Mouse (Mus musculus) brain, adult 2 months (tissue): ENCODE measurements around the gene Map7.

Experiments
- DNase-seq: peaks from one replicate; pipeline ENCODE4 v3.0.0; 2011; ENCODE audit warnings: low read depth, low spot score

Map7 gene

DNA sequence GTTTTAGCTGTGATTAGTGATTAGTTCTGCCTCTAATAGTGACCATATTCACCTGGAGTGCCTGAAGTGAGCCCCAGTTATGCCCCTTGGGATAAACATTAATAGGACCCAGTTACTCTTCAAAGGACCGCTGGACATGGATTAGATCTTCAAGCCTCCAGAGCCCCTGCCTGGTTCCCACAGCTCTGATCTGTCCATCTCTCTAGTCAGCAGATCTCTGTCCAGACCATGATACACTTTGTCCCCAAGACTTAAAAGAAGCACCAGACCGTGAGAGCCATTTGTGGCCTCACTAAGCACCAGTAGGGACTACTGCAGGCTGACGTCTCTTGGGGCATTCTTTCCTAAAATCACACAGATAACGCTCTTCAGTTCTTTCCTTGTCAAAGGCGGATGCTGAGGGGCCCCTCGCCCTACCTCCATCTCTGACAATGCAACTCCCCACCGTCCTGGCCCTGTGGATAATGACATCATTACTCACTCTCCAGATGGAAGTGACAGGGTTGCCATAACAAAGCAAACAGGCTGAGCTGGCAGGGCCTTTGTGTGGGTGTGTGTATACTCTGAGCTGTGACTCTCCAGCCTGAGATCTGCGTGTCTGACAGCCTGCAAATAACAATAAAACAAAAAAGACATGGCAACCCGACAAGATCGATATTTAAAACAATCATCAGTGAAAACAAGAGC is 137.2 kb downstream of the Map7 start:
- DNase-seq = peak; percentile 83

DNA sequence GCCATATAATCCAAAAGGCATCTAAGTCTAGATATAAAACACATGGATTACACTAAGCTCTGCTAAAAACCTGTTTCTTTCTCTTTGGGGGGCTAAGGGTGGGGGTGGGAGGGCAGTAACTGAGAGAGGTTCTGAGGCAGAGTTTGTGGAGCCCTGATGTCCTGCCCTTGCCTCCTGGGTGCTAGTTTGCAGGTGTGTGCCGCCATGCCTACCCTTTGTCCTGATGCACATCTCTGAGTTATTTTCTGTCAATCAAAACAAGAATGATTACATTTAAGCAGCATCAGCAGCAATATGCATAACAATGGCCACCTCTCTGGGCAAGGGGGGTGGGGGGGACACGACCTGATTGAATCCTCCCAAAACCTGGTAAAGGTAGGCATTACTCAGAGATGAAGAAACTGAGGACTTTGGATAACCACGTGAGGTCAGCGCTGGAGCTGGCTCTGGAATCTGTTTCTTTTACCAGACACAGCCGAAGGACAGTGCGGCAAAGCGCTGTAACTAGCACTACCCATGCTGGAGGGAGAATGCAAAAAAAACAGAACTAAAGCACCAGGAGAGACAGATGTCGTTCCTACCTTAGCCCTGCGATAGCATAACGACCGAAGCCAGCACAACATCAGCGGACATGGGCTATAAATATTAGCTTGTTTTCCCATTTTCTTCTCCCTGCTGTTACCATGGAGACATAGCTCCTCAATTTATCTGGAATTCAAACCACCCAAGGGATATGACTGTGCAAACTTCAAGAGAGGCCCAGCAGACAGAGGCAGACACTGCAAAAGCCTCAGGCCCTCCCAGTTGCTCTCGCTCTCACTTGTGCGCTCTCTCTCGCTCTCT is 137.9 kb downstream of the Map7 start:
- DNase-seq = peak; percentile 75

DNA sequence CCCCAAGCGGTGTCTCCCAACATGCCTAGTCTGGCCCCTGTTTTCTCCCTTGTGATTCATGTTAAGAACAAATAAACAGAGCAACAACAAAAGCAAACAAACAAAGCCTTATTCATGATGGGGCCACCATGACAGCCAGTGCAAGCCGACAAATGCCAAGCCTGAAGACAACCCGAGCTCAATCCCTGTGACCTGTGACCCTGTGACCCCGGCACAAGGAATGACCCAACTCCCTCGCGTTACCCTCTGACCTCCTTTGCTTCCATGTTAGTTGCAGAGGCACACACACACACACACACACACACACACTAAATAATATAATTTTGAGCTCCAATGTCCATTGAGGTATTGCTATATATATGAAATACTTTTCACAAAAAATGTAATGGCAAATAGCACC is 139.1 kb downstream of the Map7 start:
- no peak for DNase-seq

DNA sequence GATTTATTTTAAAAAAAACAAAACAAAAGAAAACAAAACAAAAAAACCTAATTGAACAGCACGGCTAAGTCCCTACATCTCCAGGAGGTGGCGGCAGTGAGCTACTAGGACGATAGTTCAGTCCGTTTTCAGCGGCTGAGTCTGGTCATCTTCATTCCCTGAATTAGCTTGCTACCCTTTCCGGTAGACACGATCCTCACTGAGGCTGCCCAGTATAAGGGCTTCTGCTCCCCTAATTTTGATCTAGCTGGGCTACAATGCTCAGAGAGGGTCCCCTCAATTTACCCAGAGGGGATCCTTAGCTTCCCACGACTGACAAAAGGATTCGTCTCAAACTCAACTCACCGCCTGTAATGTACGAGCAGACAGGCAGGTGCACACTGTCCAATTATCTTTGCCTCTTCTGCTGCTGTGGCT is 142.2 kb downstream of the Map7 start:
- DNase-seq = peak; percentile 93

DNA sequence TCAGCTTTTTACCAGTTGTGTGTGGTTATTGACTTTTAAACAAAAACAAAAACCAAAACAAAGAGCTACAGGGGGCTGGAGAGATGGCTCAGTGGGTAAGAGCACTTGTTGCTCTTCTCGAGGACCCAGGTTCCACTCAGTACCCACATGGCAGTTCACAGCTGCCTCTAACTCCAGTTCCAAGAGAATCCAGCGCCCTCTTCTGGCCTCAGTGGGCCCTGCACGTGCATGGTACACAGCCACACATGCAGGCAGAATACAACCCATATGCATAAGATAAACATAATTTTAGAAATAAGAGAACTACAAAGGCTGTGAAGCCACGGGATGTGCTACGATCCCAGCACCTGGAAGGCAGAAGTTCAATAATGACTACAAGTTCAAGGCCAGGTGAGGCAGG is 147.7 kb downstream of the Map7 start:
- DNase-seq = no peak

DNA sequence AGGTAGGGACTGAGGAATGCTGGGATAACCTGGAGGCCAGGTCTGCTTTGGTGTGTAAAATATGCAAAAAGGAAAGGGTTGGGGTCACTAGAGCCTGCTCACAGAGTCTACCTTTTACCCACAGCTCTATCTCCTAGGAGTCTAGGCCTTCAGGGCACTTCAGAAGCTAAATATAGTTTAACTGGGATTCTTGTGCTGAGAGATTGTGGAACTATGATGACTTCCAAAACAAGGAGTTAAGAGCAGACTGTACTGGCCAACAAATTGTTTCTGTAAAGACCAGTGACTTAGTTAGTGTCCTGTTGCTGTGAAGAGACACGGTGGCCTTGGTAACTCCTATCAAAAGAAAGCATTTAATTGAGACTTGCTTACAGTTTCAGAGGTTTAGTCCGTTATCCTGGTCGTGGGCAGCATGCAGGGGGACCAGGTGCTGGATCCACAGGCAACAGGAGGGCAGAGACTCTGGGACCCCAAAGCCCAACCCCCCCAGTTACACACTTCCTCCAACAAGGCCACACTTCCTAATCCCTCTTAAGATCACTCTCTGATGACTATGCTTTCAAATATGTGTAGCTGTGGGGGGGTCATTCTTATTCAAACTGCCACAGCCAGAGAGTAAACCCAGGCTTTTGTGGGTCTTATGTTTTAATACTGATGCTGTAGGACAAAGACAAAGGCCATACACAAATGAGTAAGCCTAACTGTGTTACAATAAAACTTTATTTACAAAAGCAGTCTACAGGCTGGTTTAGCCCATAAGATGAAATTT is 150.1 kb downstream of the Map7 start:
- no peak for DNase-seq

DNA sequence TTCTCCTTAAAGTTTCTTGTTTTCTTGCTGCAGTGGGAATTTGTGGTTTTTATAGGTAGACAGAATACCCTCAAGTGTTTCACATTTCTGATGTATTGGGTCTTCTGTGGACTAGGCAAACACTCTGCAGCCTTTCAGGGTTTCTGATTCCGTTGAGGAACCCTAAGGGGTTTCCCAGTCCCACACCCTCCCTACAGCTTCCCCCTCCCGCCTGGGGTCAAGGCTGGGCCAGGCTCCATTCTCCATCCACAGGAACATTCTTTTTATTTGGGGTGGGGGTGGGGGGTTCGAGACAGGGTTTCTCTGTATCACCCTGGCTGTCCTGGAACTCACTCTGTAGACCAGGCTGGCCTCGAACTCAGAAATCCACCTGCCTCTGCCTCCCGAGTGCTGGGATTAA is 150.8 kb downstream of the Map7 start:
- DNase-seq = no peak

DNA sequence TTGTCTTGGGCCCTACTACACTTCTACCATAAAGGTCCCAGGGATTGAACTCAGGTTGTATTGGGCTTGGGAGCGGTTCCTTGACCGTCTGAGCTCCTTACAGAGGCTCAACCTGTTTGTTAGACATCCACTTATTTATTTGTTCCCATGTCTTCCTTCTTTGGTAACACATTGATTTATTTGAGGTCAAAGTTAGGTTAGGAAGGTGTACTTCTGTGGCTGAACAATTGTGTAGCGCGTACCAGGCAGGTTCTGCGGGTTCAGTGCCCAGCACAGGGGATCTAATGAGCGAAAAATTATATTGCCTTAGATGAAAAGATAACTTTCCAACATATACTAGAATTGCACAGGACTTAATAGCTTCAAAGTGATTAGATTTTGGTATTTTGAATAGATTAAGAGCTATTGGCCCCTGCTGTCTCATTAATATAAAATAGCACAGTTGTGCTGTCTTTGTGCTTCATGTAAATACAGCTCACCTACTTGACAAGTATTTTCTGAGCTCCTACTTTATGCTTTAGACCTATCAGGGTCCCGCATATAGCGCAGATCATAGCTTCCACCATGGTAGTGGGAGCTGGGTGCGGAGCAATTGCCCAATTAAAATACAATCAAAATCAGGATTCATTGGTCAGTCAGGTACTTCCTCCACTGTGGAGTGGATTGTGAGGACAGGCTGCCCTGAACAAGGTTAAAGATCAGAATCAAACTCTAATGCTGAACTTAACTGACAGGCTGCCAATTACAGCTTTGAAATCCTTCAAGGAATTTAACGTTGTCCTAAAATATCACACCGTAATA is 162.9 kb downstream of the Map7 start:
- no peak for DNase-seq

DNA sequence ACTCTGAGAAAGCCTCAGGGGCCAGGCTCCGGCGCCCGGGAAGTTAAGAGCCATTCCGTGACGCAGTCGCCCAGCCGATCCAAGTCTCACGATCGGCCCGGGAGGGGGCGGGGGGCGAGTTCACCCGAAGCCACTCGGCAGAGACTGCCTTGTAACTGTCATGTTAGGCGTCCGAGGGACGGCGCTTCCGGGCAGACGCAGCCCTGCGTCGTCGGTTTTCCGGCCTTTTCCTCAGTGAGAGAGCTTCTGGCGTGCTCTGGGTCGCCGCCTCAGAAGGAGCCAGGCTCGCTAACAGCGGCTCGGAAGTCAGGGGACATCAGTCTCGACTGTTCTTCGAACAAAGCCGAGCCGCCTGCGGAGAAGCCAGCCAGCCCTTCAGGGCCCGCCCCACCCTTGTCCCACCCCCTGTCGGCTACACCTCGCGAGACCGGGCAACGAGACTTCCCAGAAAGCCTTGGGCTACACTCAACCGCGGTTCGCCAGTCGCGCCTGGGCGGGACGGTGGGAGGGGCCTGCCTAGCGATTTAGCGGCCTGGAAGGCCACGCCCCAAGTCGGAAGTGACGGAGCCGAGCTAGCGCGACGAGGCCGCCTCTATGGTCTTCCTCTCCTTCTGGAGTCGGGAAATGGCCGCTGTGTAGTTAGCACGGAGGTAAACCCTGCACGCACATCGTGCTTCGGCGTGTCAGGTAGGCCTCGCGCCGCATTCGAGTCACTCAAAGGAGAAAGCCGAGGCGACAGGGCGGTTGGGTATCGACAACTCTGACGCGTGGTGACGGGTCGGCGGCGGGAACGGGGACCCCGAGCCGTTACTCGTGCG is 163.9 kb downstream of the Map7 start, which contains the start of gene Bclaf1:
Gene Bclaf1, plus strand, starts transcription at position 552 of the 818 bp plus-strand sequence.
- DNase-seq = peak; percentile 100

DNA sequence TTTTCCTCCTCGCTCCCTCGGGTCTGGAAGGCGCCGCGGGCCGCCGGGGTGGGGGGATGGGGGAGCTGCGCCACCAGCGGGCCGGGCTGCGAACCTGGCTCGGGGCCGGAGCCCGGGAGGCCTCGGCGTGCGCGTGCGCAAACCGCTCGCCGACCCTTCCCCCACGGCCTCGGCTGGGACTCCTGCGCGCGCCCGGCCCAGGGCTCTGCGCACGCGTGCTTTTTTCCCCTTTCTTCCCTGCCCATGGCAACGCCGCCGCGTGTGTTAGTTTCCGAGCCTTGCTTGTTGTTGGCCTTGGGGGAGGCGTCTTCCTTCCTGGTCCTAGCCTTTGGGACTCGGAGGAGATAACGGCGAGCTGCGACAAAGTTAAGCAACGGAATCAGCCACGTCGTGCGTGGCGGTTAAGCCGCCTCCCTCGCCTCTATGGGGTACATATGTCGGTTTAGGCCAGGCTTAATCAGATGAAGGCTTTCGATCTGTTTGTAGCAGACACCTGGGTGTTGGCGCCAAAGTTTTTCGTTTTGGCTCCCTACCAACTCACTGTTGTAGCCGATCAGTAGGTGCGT is 164.5 kb downstream of the Map7 start:
- peak; percentile 89 for DNase-seq

DNA sequence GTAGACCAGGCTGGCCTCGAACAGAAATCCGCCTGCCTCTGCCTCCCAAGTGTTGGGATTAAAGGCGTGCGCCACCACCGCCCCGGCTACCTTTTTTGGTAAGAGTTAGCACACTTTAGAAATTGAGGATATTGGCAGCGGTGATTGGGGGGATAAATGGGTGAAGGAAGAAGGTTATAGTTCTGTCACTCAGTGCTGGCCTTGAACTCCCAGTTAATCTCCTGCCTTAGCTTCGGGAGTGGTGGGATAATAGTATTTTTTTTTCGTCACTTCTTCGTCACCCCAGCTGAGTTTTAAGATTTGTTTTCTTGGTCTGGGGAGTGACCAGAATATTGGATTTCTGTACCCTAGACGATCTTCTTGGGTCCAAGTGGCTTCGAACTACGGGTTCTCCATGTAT is 165.2 kb downstream of the Map7 start:
- no peak for DNase-seq

DNA sequence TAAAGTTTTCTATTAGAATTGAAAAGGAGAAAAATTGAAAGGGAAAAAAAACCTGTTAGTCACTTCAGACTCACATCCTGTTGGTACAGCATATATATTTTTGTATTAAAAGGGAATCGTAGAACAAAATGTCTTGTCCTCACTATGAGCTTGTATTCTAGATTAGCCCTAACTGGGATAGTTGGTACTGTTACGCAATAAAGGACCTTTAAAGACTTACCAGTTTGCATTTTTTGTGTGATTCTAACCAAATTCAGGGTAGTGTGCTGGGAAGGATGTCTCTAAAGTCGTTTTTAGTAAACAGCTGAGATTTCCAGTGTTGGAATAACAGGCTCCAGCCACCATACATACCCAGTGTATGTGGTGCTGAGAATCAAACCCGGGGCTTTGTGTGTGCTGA is 165.7 kb downstream of the Map7 start:
- DNase-seq = no peak

DNA sequence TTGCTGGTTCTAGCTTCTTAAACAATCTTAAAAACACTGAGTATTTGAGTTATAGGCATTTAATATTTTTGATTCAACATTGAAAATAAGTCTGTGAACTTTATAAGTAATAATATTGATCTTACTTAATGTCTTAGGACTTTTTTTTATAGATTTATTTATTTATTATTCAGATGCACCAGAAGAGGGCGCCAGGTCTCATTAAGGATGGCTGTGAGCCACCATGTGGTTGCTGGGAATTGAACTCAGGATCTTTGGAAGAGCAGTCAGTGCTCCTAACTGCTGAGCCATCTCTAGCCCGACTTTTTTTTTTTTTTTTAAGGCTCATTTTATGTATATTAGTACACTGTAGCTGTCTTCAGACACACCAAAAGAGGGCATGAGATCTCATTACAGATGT is 166.5 kb downstream of the Map7 start:
- DNase-seq = peak; percentile 14

DNA sequence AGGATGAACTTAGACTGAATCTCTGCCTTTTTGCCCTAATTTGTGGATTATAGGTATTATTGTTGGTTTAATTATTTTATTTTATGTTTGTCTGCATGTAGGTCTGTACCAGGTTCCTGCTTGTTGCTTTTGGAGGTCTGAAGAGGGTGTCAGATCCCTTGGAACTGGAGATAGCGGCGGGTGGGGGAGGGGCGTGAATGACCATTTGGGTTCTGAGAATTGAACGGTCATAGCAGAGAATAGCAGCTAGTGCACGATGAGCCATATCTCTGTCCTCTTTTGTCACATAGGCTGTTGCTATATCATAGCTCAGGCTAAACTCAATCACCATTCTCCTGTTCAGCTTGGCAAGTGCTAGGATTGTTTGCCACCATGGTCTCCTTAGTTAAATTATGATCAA is 169.2 kb downstream of the Map7 start:
- no peak for DNase-seq

DNA sequence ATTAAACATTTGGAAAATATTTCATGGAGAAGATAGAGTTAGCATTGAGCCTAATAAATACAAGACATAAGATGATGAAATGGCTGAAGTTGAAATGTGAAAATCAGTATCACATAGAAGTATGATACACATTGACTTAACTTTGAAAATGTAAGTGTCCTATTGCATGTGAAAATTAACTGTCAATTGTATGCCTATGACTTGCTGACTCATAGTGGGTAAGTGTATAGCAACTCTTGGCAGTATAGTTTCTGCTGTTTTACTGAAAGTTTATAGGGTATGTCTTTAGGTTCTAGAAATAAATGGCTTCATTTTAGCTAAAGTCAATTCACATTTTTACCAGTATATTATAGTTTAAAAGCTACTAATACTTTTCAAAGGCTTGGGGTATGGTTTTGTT is 178.0 kb downstream of the Map7 start:
- no peak for DNase-seq
